Mouse (Mus musculus) MN1 (cell line): ENCODE measurements at regions not wholly inside any gene's neighbourhood (a gene's known extent, or its start where the extent isn't known, plus 50 kb on each side); places are given as distances from the start of the nearest gene placed in this dataset.
A peak's percentile ranks its signal among the peaks of the same experiment; 100 is the strongest.

Source experiments
- DNase-seq: peaks from one replicate; pipeline ENCODE4 v3.0.0-alpha.2; 2016; ENCODE audit warnings: low spot score

GRCm38 (mm10) chr5:28563401-28563800 is 96.3 kb upstream of the Shh start:
- no peak for DNase-seq

DNA sequence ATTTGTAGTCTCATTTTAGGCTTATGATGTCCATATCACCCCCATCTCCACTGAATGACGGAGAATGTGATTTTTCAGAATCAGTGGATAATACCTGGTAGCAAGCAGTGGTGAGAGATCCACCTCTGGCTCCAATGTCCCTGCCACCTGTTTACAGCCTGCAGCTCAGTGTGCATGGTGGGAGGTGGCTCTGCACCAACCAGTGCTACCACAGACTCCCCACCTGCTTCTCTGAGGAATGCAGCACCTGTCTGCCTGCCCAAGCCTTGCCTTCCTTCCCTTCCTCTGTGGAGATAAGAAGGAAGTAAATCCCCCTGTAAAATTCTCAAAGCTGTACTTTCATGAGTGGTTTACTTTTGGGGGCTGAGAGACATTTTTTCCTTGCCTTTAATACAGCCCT is 95.9 kb upstream of the Shh start:
- no peak for DNase-seq

GRCm38 (mm10) chr5:28553543-28553942 is 86.5 kb upstream of the Shh start:
- DNase-seq, result no peak

DNA sequence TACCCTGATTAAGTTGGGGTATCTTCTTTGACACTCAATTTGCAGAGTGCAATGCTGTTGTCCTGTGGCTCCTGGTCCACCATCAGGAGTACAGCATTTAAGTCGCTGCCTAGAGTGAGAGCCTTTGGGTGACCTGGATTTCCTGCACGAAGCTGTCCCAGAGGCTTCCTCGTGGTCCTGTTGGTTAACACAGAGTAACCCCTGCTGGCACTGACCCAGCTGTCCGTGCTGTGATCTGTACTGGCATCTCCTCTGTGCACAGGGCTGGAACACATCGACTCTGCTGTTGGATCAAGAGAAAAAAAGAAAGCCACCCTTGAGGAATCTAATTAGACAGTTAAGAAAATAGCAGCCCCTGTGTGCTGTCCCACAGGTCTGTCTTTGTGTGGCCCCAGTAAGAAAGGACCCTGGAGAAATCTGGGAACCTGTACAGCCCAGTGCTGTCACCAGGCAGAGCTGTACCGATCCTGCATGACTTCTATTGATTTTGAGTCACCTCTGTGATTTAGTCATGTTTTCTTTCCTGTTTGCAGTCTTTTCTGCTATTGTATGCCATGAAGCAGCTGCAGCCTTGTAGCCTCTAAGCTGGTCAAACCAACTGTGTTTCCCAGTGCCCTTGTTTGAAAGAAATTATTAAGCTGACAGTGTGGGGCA is 63.3 kb upstream of the Shh start:
- DNase-seq, result peak; percentile 30

GRCm38 (mm10) chr5:28526435-28526834 is 59.4 kb upstream of the Shh start:
- DNase-seq, result no peak

- DNase-seq, result peak; percentile 27
Observed at GRCm38 (mm10) chr5:28520800-28521707, 54.0 kb upstream of the Shh start.

DNA sequence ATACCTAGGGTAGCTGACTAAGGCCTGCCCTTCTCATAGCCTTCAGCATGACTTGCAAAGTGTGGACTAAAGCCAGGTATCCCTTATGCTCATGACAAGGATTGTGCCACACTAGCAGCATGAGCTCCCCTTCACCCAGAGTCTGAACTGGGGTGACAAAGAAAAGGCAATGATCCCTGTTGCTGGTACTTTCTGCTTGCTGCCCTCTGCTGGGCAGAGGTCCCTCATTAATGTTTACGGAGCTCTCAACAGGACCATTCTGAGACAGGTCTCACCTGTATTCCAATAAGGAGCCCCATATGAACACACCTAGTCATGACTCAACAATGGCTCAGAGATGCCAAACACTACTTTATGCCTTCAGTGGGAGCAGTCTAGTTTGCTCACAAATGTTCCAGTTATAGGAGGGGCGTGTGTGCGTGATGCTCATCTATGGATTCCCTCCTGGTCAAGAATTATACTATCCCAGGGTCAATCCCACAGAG is 52.0 kb upstream of the Shh start:
- no peak for DNase-seq
